Mouse (Mus musculus) heart, embryonic 14.5 days (tissue): ENCODE data around the gene Eml1. TPM values are rescaled to one million over a fixed set of nuclear protein-coding genes. Genes with fewer than 3 reads are reported as not detected.

Source experiments
- ATAC-seq: fragments of 200-750 bp; cut with Nextera tagmentation; 2 replicates; pipeline ENCODE4 v1.8.0; 2017; ENCODE audit warnings: low read depth, moderate TSS enrichment; ENCODE audit not compliant: insufficient number of reproducible peaks, insufficient read depth, low FRiP score
- H3K27ac ChIP-seq, 2 experiments: fragments of 200-500 bp in 1 of 2; fragments of 300-500 bp in 1 of 2; sonication (generic) in 1 of 2; replicated peaks in 1 of 2; 2 replicates each; pipeline ENCODE4 v1.5.1; 2012 to 2014; ENCODE audit warnings: low read depth in 2 of 2, low read length in 2 of 2, control low read depth in 1 of 2, mild to moderate bottlenecking in 1 of 2, mixed read lengths in 1 of 2; ENCODE audit not compliant: control insufficient read depth in 1 of 2, insufficient read depth in 1 of 2
- H3K27me3 ChIP-seq: fragments of 300-500 bp; sonication (generic); 2 replicates; pipeline ENCODE4 v1.6.1; 2014; ENCODE audit warnings: mild to moderate bottlenecking, low read length, control low read depth; ENCODE audit not compliant: control insufficient read depth, insufficient read depth
- H3K36me3 ChIP-seq: fragments of 300-500 bp; sonication (generic); 2 replicates; pipeline ENCODE4 v1.6.1; 2014; ENCODE audit warnings: mild to moderate bottlenecking, control low read depth, low read length, mixed read lengths; ENCODE audit not compliant: control insufficient read depth, insufficient read depth
- H3K4me1 ChIP-seq, 2 experiments: fragments of 200-500 bp in 1 of 2; fragments of 300-500 bp in 1 of 2; sonication (generic) in 1 of 2; 2 replicates each; pipeline ENCODE4 v1.6.1; 2012 to 2014; ENCODE audit warnings: low read length in 2 of 2, control low read depth in 1 of 2, mixed read lengths in 1 of 2; ENCODE audit not compliant: control insufficient read depth in 2 of 2, insufficient read depth in 2 of 2
- H3K4me2 ChIP-seq: fragments of 300-500 bp; sonication (generic); 2 replicates; pipeline ENCODE4 v1.6.1; 2014; ENCODE audit warnings: mild to moderate bottlenecking, low read length
- H3K4me3 ChIP-seq, 2 experiments: fragments of 200-500 bp in 1 of 2; fragments of 300-500 bp in 1 of 2; sonication (generic) in 1 of 2; 2 replicates each; pipeline ENCODE4 v1.5.1; 2012 to 2014; ENCODE audit warnings: low read length in 2 of 2, mild to moderate bottlenecking in 2 of 2, control low read depth in 1 of 2, low read depth in 1 of 2, moderate library complexity in 1 of 2; ENCODE audit not compliant: control insufficient read depth in 1 of 2, insufficient read depth in 1 of 2
- H3K9ac ChIP-seq: fragments of 300-500 bp; sonication (generic); 2 replicates; pipeline ENCODE4 v1.6.1; 2014; ENCODE audit warnings: mild to moderate bottlenecking, low read length
- H3K9me3 ChIP-seq: fragments of 300-500 bp; sonication (generic); 2 replicates; pipeline ENCODE4 v1.6.1; 2016; ENCODE audit warnings: low read length, control low read depth; ENCODE audit not compliant: control insufficient read depth
- WGBS: fragments of 180-500 bp; shearing (Covaris S2); extraction: QIAGEN DNeasy Blood & Tissue Kit; methylation state at CpG from one replicate; pipeline ENCODE4 v1.1.7; 2014; 5-methylcytosine and 5-hydroxymethylcytosine counted together
- polyA plus RNA-seq: library from polyadenylated mRNA; unstranded; fragments of >200 nt; fragmentation: Nextera tagmentation; extraction: Ambion mirVana; gene quantifications from 2 replicates; pipeline ENCODE4 v1.2.1, GENCODE M21; 2014

The Eml1 gene
- 69.5 and 77.2 TPM in 2 replicates for polyA plus RNA-seq

DNA sequence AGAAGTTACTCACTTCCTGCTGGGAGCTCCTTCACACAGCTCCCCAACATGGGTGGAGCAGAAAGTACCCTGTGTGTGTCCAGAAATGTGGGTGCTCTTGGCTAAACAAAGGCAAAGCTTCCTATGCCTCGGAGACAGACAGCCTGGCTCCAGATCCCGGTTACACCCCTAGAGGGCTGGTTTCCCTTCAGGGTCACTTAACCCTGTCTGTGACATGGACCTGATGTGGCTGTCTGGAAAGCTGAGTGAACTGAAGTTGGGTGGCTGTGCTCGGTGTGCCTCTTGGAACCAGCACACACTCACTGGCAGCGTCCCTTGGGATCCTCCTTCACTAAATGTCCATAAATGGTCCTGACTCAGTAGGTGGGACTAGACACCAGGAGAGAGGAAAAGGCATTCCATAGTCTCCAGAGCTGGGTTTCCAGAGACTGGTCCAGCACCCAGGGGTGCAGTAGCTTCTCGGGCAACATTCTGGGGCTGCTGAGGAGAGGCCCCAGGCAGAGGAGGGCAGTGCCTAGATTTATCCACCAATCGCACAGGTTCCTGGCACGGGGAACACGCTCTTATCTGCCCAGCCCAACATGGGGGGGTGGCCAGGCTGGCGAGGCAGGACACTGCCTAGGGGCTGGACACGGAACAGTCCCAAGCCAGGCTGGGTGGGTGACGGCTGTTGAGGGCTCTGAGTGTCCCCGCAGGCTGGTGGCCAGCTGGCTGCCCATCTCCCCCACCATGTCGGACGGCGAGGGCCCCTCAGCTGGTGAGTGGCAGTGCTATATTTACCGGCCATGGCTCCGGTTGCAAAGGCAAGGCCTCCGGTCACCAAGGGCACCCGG lies at the start of gene Eml1:
Gene Eml1, plus strand, starts transcription at position 362 of the 833 bp plus-strand sequence.
- peak within 1 kb of the TSS; percentile 71 for H3K9ac ChIP-seq
- H3K4me3 ChIP-seq, result peak within 1 kb of the TSS; percentile 34 to 42
- no peaks in the 10 kb centered on the region for H3K9me3 ChIP-seq
- peaks cover 40 to 59% of the 10 kb centered on the region in 2 experiments for H3K4me1 ChIP-seq
- ATAC-seq, result peak; percentile 73
- H3K27me3 ChIP-seq, result no peaks in the 10 kb centered on the region
- H3K4me2 ChIP-seq, result peak within 1 kb of the TSS; percentile 67
- 12% methylated on average over 19 of the region's 19 CpGs for WGBS
- no peaks in the 10 kb centered on the region for H3K36me3 ChIP-seq
- H3K27ac ChIP-seq, result peak within 1 kb of the TSS; percentile 83 to 94

DNA sequence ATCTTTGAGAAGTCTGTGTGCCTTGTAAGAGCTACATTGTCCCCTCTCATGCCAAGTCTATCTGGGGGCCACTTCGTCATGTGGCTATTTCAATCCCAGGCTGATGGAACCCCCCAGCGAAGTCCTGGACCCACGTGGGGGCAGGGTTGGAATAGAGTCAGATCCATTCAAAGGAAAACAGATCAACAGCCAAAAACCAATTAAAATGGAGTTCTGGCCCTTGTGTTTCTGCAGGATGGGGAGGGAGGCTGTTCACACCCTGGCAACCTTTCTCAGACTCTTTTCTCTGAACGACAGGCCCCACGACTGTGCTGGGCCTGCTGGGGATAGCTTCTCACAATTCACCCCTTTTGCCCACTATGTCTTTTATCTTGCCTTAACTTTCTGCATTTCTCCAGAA lies 44.4 kb upstream of the Eml1 start:
- Histone ChIP-seq H3K4me1 (peaks cover 8 to 21% of the 10 kb centered on the region in 2 experiments), H3K9ac (no peak overlapping the region), H3K27me3 (peaks cover 44% of the 10 kb centered on the region), H3K36me3 (no peaks in the 10 kb centered on the region), H3K4me3 (no peak overlapping the region), H3K4me2 (no peak overlapping the region), H3K27ac (no peak overlapping the region), H3K9me3 (no peaks in the 10 kb centered on the region)
- WGBS, result 51% methylated on average over 5 of the region's 5 CpGs
- ATAC-seq, result no peak

DNA sequence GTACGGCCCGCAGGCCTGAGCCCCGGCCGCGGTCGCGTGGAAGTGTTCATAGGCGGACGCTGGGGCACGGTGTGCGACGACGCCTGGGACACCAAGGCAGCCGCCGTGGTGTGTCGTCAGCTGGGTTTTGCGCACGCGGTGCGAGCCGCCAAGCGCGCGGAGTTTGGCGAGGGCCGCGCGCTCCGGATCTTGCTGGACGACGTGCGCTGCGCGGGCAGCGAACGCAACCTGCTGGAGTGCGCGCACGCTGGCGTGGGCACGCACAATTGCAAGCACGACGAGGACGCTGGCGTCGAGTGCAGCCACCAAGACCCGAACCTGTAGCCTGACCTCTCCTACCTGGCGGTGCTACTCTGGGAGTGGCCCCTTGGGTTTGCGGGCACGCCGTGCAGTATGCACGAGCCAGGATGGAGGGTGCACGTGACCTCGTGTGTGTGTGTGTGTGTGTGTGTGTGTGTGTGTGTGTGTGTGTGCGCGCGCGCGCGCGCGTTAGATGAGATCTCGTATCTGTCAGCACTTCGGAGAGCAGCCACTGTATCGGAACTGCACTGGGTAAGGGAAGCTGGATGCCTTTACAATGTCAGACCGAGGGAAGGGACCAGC lies 42.8 kb upstream of the Eml1 start:
- H3K27ac ChIP-seq, result no peak overlapping the region
- no peaks in the 10 kb centered on the region for H3K36me3 ChIP-seq
- ATAC-seq, result no peak
- H3K4me2 ChIP-seq, result peak overlapping the region; percentile 72
- peaks cover 51% of the 10 kb centered on the region for H3K27me3 ChIP-seq
- WGBS, result under 1% methylated on average over 66 of the region's 66 CpGs
- peak overlapping the region; percentile 31 to 41 for H3K4me3 ChIP-seq
- H3K9me3 ChIP-seq, result no peaks in the 10 kb centered on the region
- peak overlapping the region; percentile 59 for H3K9ac ChIP-seq
- peaks cover 8 to 24% of the 10 kb centered on the region in 2 experiments for H3K4me1 ChIP-seq

DNA sequence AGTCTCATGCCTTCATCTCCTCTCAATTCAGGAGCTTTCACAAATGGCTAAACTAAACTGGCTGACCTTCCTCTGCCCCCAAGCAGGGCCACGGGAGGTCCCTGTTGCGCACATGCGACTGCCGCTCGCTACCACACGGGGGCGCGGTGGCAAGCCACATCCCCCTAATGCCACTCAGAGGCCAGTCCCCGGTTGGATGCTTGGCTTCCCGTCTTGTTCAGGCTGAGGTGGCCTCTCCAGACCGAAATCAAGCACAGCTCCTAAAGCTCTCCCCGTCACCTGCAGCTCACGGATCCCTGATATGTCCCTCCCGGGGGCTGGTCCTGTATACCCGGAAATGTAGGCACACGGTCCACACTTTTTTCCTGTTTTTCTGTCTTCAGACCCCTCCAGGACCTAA lies 37.7 kb upstream of the Eml1 start:
- ATAC-seq, result peak; percentile 33; the same call in 1 of the 2 replicates
- peaks cover 17 to 28% of the 10 kb centered on the region in 2 experiments for H3K4me1 ChIP-seq
- H3K4me3 ChIP-seq, result peak overlapping the region; percentile 46 to 74
- H3K36me3 ChIP-seq, result no peaks in the 10 kb centered on the region
- WGBS, result 2% methylated on average over 16 of the region's 16 CpGs
- peak overlapping the region; percentile 97 for H3K4me2 ChIP-seq
- H3K9ac ChIP-seq, result peak overlapping the region; percentile 54
- H3K27ac ChIP-seq, result peak overlapping the region in 1 of 2 experiments; percentile 63; a peak in 1 of 4 replicates
- peaks cover 49% of the 10 kb centered on the region for H3K27me3 ChIP-seq
- no peaks in the 10 kb centered on the region for H3K9me3 ChIP-seq

DNA sequence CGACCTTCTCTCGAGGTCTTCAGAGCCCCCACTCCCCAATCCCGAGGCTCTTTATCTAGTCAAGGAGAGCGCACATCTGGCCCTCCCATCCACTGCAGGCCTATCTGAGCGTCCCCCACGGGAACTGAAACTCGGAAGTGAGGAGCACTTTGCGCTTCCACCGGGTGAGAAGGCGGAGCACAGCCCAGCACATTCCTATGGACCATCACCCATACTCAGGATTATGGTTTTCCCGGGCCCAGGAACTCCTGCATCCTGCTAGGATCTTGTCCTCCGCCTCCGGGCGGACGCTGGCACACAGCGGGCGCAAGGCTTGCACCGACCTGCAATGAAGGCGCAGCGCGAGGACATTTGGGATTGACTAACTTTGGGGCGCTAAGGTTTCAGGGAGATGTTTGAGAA lies 37.3 kb upstream of the Eml1 start:
- Histone ChIP-seq H3K4me1 (peaks cover 15 to 24% of the 10 kb centered on the region in 2 experiments), H3K9me3 (no peaks in the 10 kb centered on the region), H3K4me2 (peak overlapping the region; percentile 97), H3K27ac (peak overlapping the region; percentile 36 to 63; a peak in 2 of 4 replicates), H3K4me3 (peak overlapping the region; percentile 46 to 74), H3K9ac (peak overlapping the region; percentile 54), H3K27me3 (peaks cover 45% of the 10 kb centered on the region), H3K36me3 (no peaks in the 10 kb centered on the region)
- ATAC-seq, result no peak
- under 1% methylated on average over 22 of the region's 22 CpGs for WGBS

DNA sequence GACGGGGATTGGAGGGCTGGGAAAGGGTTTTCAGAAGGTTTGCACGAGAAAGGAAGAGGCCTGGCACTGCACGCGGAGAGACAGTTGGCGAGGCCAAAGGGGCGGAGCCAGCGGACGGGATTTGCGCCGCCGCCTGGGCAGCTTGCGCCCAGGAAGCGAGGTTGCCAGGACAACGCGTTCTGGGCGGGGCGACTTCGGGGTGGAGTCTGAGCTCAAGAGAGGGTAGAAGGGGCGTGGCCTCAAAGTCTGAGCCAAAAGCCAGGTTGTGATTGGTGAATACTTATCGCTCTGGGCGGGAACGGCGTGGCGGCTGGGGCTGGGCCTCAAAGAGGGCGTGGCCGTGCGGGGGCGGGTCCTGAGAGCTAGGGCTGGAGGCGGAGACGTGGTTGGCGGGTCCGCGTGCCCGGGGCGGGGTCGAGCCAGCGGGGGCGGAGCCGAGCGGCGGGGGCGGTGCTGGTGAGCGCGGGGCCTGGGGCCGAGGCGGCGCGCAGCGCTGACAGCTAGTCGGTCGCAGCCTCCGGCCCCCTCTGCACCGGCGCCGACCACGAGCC lies 36.8 kb upstream of the Eml1 start, which contains the start of gene Cyp46a1:
Gene Cyp46a1, plus strand, starts transcription at position 487 of the 551 bp plus-strand sequence.
- under 1% methylated on average over 24 of the region's 56 CpGs for WGBS
- peak within 1 kb of the TSS; percentile 36 to 77; a peak in 3 of 4 replicates for H3K27ac ChIP-seq
- H3K9me3 ChIP-seq, result no peaks in the 10 kb centered on the region
- peak within 1 kb of the TSS; percentile 73 for H3K9ac ChIP-seq
- peak; percentile 95 for ATAC-seq
- H3K27me3 ChIP-seq, result peaks cover 40% of the 10 kb centered on the region
- no peaks in the 10 kb centered on the region for H3K36me3 ChIP-seq
- H3K4me1 ChIP-seq, result peaks cover 16 to 27% of the 10 kb centered on the region in 2 experiments
- peak within 1 kb of the TSS; percentile 64 to 74 for H3K4me3 ChIP-seq
- H3K4me2 ChIP-seq, result peak within 1 kb of the TSS; percentile 97

DNA sequence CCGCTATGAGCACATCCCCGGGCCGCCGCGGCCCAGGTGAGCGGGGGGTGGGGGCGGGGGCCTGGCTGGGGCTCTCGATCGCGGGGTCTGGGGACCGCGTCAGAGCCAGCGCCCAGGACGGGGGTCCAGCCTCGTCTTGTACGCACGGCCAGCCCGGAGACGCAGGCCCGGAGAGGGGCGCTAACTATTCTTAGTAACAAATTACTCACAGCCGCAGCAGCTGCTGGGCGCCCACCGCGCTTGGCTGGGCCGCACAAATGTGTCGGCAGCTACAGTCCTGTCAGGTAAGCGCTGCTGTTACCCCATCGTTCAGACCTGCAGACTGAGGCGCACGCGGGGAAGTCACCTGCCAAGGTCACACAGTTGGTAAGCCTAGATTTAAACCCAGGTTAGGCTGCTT lies 36.2 kb upstream of the Eml1 start:
- peaks cover 34% of the 10 kb centered on the region for H3K27me3 ChIP-seq
- no peaks in the 10 kb centered on the region for H3K36me3 ChIP-seq
- under 1% methylated on average over 28 of the region's 32 CpGs for WGBS
- ATAC-seq, result 0 out of 2 replicates have a peak, but pooled peaks have one; percentile 5
- H3K27ac ChIP-seq, result peak overlapping the region in 1 of 2 experiments; percentile 77; a peak in 2 of 4 replicates
- H3K4me1 ChIP-seq, result peaks cover 17 to 27% of the 10 kb centered on the region in 2 experiments
- H3K4me3 ChIP-seq, result peak overlapping the region; percentile 64 to 74
- peak overlapping the region; percentile 97 for H3K4me2 ChIP-seq
- peak overlapping the region; percentile 73 for H3K9ac ChIP-seq
- H3K9me3 ChIP-seq, result no peaks in the 10 kb centered on the region
